Mouse (Mus musculus) heart, embryonic 11.5 days (tissue): ENCODE results near the gene Nfkb1. TPM values are rescaled to one million over a fixed set of nuclear protein-coding genes. Genes with fewer than 3 reads are reported as not detected.

Experiments
- ATAC-seq: fragments of 200-750 bp; cut with Nextera tagmentation; replicated peaks from 2 replicates; pipeline ENCODE4 v1.8.0; 2017; ENCODE audit warnings: moderate library complexity; ENCODE audit not compliant: insufficient number of reproducible peaks, low FRiP score, low TSS enrichment
- H3K27ac ChIP-seq: fragments of 300-500 bp; sonication (generic); 2 replicates; pipeline ENCODE4 v1.5.1; 2014; ENCODE audit warnings: mild to moderate bottlenecking, low read depth, low read length
- H3K27me3 ChIP-seq: fragments of 300-500 bp; sonication (generic); 2 replicates; pipeline ENCODE4 v1.6.1; 2014; ENCODE audit warnings: mild to moderate bottlenecking, low read length, mixed read lengths; ENCODE audit not compliant: control insufficient read depth, insufficient read depth
- H3K36me3 ChIP-seq: fragments of 300-500 bp; sonication (generic); 2 replicates; pipeline ENCODE4 v1.6.1; 2014; ENCODE audit warnings: mild to moderate bottlenecking, low read length, moderate library complexity, mixed read lengths; ENCODE audit not compliant: control insufficient read depth, insufficient read depth
- H3K4me1 ChIP-seq: fragments of 300-500 bp; sonication (generic); 2 replicates; pipeline ENCODE4 v1.6.1; 2014; ENCODE audit warnings: low read length; ENCODE audit not compliant: control insufficient read depth, insufficient read depth
- H3K4me2 ChIP-seq: fragments of 300-500 bp; sonication (generic); 2 replicates; pipeline ENCODE4 v1.6.1; 2014; ENCODE audit warnings: mild to moderate bottlenecking, moderate library complexity
- H3K4me3 ChIP-seq: fragments of 300-500 bp; sonication (generic); 2 replicates; pipeline ENCODE4 v1.5.1; 2014; ENCODE audit warnings: low read depth, low read length
- H3K9ac ChIP-seq: fragments of 300-500 bp; sonication (generic); 2 replicates; pipeline ENCODE4 v1.6.1; 2014; ENCODE audit warnings: mild to moderate bottlenecking, low read depth, low read length, moderate library complexity
- H3K9me3 ChIP-seq: fragments of 300-500 bp; sonication (generic); replicated peaks from 2 replicates; pipeline ENCODE4 v1.6.1; 2016; ENCODE audit warnings: low read length; ENCODE audit not compliant: control insufficient read depth
- WGBS: fragments of 180-500 bp; shearing (Covaris S2); extraction: QIAGEN DNeasy Blood & Tissue Kit; methylation state at CpG from one replicate; pipeline ENCODE4 v1.1.7; 2014; ENCODE audit not compliant: insufficient replicate concordance; 5-methylcytosine and 5-hydroxymethylcytosine counted together
- polyA plus RNA-seq: library from polyadenylated mRNA; unstranded; fragments of >200 nt; fragmentation: Nextera tagmentation; extraction: Ambion mirVana; gene quantifications from 2 replicates; pipeline ENCODE4 v1.2.1, GENCODE M21; 2014

Gene Nfkb1
- polyA plus RNA-seq, 1 experiment from 2014 or later: 17.8 TPM

GRCm38 (mm10) chr3:135635646-135636434, 55.5 kb downstream of the Nfkb1 start:
- no peak overlapping the region for H3K4me2 ChIP-seq
- no peak overlapping the region; the same call in 1 of the 2 replicates for H3K27ac ChIP-seq
- no peak overlapping the region for H3K9ac ChIP-seq
- H3K36me3 ChIP-seq: 0 out of 2 replicates have a peak, but pooled peaks cover 2% of the 10 kb centered on the region
- H3K27me3 ChIP-seq: no peaks in the 10 kb centered on the region
- no peaks in the 10 kb centered on the region for H3K9me3 ChIP-seq
- WGBS: 45% methylated on average over 14 of the region's 14 CpGs
- ATAC-seq: no peak
- H3K4me1 ChIP-seq: peaks cover 21% of the 10 kb centered on the region
- H3K4me3 ChIP-seq: no peak overlapping the region

- Histone ChIP-seq H3K4me3 (no peak overlapping the region), H3K27me3 (no peaks in the 10 kb centered on the region), H3K27ac (no peak overlapping the region), H3K36me3 (0 out of 2 replicates have a peak, but pooled peaks cover 2% of the 10 kb centered on the region), H3K4me1 (peaks cover 19% of the 10 kb centered on the region), H3K9me3 (no peaks in the 10 kb centered on the region), H3K4me2 (no peak overlapping the region), H3K9ac (no peak overlapping the region)
- 63% methylated on average over 1 of the region's 1 CpGs for WGBS
- no peak for ATAC-seq
Observed at GRCm38 (mm10) chr3:135635030-135635429, 56.3 kb downstream of the Nfkb1 start.

GRCm38 (mm10) chr3:135634275-135634674, 57.1 kb downstream of the Nfkb1 start:
- Histone ChIP-seq H3K9me3 (no peaks in the 10 kb centered on the region), H3K9ac (no peak overlapping the region), H3K27ac (no peak overlapping the region), H3K27me3 (no peaks in the 10 kb centered on the region), H3K4me2 (no peak overlapping the region), H3K36me3 (peaks cover 3% of the 10 kb centered on the region; the same call in 1 of the 2 replicates), H3K4me3 (no peak overlapping the region), H3K4me1 (peaks cover 20% of the 10 kb centered on the region)
- 73% methylated on average over 3 of the region's 3 CpGs for WGBS
- no peak for ATAC-seq

- Histone ChIP-seq H3K4me3 (no peak overlapping the region), H3K9ac (no peak overlapping the region), H3K27ac (no peak overlapping the region), H3K4me2 (no peak overlapping the region), H3K4me1 (peaks cover 25% of the 10 kb centered on the region), H3K27me3 (no peaks in the 10 kb centered on the region), H3K9me3 (no peaks in the 10 kb centered on the region), H3K36me3 (peaks cover 3% of the 10 kb centered on the region; the same call in 1 of the 2 replicates)
- ATAC-seq: no peak
- WGBS: 45% methylated on average over 4 of the region's 4 CpGs
Observed at GRCm38 (mm10) chr3:135631856-135632255, 59.5 kb downstream of the Nfkb1 start.

- no peak overlapping the region for H3K4me3 ChIP-seq
- no peak overlapping the region for H3K4me2 ChIP-seq
- H3K9ac ChIP-seq: no peak overlapping the region
- H3K36me3 ChIP-seq: peaks cover 8% of the 10 kb centered on the region; the same call in 1 of the 2 replicates
- H3K4me1 ChIP-seq: peaks cover 20% of the 10 kb centered on the region
- no peaks in the 10 kb centered on the region for H3K27me3 ChIP-seq
- H3K9me3 ChIP-seq: no peaks in the 10 kb centered on the region
- no peak overlapping the region for H3K27ac ChIP-seq
- ATAC-seq: no peak
- WGBS: 52% methylated on average over 10 of the region's 10 CpGs
Observed at GRCm38 (mm10) chr3:135631096-135631457, 60.3 kb downstream of the Nfkb1 start.

GRCm38 (mm10) chr3:135630430-135631095, 60.8 kb downstream of the Nfkb1 start:
- H3K4me3 ChIP-seq: no peak overlapping the region
- peaks cover 15% of the 10 kb centered on the region for H3K4me1 ChIP-seq
- no peak for ATAC-seq
- H3K36me3 ChIP-seq: peaks cover 8% of the 10 kb centered on the region; the same call in 1 of the 2 replicates
- no peaks in the 10 kb centered on the region for H3K27me3 ChIP-seq
- no peak overlapping the region for H3K27ac ChIP-seq
- 69% methylated on average over 21 of the region's 21 CpGs for WGBS
- H3K4me2 ChIP-seq: no peak overlapping the region
- no peak overlapping the region for H3K9ac ChIP-seq
- no peaks in the 10 kb centered on the region for H3K9me3 ChIP-seq

- Histone ChIP-seq H3K4me3 (no peak overlapping the region), H3K4me1 (peaks cover 13% of the 10 kb centered on the region), H3K4me2 (no peak overlapping the region), H3K36me3 (peaks cover 8% of the 10 kb centered on the region; the same call in 1 of the 2 replicates), H3K9me3 (no peaks in the 10 kb centered on the region), H3K27me3 (no peaks in the 10 kb centered on the region), H3K9ac (no peak overlapping the region), H3K27ac (no peak overlapping the region)
- ATAC-seq: no peak
- WGBS: 90% methylated on average over 4 of the region's 4 CpGs
Observed at GRCm38 (mm10) chr3:135629830-135630355, 61.5 kb downstream of the Nfkb1 start.

- no peak overlapping the region for H3K4me2 ChIP-seq
- peak overlapping the region; percentile 46; the same call in 1 of the 2 replicates for H3K27ac ChIP-seq
- 46% methylated on average over 9 of the region's 9 CpGs for WGBS
- H3K27me3 ChIP-seq: no peaks in the 10 kb centered on the region
- peaks cover 13% of the 10 kb centered on the region for H3K4me1 ChIP-seq
- no peak overlapping the region for H3K4me3 ChIP-seq
- peaks cover 8% of the 10 kb centered on the region; the same call in 1 of the 2 replicates for H3K36me3 ChIP-seq
- H3K9ac ChIP-seq: no peak overlapping the region
- no peaks in the 10 kb centered on the region for H3K9me3 ChIP-seq
- ATAC-seq: no peak
Observed at GRCm38 (mm10) chr3:135628706-135629169, 62.6 kb downstream of the Nfkb1 start.
